Mouse (Mus musculus): ENCODE measurements around the gene March9.

March9 gene

DNA sequence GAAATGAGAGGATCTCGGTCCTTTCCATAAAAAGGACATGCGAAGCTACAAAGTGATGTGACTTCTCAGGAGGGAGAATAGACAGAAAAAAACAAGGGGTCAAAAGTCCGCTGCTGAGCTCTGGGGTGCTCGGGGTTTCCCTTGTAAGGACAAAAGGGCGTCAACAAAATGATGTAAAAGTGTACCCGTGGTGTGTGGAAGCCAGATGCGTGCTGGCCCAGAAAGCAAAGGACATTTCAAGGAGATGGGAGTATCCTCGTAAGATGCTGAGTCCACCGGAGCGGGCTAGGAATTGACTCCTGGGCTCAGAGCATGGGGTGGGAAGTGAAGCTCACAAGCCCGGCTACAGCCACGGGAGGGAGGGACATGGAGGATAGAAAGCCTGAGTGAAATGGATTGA lies 22.3 kb downstream of the March9 start:
- DNase-seq (ENCODE audit: low read depth, low spot score): no peak

DNA sequence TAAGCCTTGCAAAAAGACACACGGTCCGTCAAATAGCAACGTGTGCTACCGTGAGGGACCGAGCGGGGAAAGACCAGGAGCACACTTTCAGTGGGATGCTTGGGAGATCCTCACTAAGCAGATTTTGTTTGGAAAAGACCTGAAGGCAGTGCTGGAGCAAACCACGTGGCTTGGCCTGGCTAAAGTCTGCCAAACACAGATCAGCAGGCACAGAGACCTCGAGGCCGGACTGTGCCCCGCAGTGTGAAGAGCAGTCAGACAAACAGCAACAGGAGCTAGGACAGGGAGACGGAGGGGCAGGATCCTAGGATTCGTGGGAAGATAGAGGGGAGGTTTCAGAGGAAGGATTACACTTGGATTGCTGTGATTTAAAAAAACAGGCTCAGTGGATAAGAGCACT lies 23.7 kb downstream of the March9 start:
- DNase-seq (ENCODE audit: low read depth, low spot score): no peak

DNA sequence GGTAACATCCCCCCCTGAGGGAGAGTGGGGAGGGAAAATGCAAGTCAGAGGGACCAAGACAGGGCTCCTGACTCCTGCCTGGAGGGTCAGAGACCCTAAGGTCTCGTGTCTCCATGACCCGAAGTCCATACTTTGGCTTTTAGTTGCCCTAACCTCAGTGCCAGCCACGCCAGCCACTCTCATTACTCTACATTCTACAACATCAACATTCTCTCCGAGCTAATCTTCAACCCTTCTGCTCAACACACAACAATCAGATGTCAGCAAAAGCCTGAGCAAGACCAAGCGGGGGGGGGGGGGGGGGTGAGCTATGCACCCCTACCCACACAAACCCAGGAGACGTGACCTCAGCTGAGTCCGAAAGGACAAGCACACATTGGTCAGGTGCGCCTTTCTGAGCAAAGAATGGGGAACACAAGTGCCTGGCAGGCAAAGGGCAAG lies 26.7 kb downstream of the March9 start:
- no peak for DNase-seq (ENCODE audit: low read depth, low spot score)

DNA sequence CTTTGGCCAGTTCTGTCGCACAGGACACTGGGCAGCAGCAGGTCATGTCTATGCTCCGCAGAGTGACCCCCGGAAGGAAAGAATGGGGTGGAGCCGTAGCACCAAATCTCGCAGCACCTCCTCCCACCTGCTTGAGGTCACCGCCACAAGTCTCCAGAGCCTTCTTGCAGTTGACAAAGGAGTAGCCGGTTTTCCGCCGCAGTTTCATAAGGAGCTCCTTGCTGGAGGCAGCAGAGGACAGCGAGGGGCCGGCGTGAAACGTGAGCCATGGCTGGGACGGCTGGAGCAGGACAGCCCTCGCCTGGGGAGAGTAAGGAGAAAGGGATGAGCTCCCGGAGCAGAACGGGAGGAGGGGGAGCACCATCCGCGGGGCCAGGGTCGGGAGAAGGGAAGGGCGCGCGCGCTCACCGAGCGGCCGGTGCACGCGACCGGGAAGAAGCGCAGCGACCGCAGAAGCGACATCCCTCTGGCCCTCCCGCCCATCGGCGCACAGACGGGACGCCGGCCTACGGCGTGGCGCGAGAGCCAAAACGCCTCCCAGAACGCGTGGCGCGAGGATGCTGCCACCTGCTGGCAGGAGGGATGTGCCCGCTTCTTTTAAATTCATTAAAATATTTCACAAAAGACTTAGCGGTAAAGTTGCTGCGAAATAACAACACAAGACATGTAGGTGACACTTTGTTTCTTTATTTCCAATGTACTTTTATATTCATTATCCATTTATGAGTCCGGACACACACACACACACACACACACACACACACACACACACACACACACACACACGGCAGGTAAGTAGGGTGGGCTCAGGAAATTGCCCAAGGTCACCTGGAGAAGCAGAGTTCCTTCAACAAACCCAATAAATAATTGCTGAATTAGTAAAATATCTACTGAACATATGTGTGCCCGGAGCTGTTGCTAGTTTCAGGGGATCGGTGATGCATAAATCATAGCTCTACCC lies 29.4 kb downstream of the March9 start, which contains the start of gene Tsfm:
Gene Tsfm (minus strand): TSS at position 505 of the 961 bp plus-strand sequence.
- peak; percentile 67 for DNase-seq (ENCODE audit: low read depth, low spot score)

DNA sequence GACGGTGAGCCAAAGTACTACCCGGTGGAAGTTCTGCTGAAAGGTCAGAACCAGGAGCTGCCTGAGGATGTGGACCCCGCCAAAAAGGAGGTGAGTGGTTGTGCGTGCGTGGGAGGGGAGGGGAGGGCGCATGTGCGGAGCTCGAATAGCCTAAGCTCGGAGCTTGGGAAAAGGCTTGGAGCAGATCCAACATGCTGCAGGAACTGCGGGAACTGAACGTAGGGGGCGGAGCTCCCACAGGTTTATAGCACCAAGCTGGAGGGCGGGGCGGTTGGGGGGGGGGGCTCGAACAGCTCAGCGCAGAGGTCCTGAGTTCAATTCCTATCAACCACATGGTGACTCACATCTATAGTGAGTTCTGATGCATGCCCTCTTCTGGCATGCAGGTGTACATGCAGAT lies 41.6 kb downstream of the March9 start:
- DNase-seq (ENCODE audit: low read depth, low spot score): no peak

DNA sequence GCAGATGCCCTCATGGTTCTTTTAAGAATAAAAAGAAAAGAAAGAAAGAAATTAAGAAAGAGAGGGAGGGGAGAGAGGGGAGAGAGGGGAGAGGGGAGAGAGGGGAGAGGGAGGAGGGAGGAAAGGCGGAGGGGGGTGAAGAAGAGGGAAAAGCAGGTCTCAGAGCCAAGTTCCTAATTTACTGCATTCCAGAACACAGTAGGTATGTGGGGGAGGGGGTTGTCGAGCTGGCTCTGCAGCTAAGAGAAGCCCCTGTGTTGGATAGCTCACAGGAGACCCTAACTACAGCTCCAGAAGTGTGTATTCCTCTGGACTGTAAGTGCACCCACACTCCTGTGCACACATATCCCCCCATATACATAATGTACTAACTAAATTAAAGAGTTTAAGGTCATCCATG lies 42.9 kb downstream of the March9 start:
- DNase-seq (ENCODE audit: low read depth, low spot score): no peak

DNA sequence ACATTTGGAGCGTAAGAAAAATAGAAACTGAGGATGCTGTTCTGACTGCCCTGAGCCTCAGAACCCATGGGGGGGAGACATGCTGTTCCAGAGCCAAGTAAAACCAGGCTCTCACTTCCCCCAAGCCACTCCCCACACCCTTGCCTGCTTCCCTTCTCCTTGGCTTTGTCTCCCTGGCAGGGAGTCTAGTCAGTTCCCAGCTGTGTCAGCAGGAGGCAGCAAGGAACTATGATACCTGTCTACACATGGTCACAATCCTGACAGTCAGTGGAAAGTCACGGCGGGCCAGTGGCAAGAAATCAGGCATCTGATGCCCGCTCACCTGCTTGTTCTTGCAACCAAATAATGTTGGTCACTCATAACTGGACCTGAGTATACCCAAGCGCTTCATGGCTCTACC lies 43.5 kb downstream of the March9 start:
- no peak for DNase-seq (ENCODE audit: low read depth, low spot score)

Data from WW6 (cell line).